Mouse (Mus musculus): ENCODE data around the gene Acat1.

Acat1 gene

DNA sequence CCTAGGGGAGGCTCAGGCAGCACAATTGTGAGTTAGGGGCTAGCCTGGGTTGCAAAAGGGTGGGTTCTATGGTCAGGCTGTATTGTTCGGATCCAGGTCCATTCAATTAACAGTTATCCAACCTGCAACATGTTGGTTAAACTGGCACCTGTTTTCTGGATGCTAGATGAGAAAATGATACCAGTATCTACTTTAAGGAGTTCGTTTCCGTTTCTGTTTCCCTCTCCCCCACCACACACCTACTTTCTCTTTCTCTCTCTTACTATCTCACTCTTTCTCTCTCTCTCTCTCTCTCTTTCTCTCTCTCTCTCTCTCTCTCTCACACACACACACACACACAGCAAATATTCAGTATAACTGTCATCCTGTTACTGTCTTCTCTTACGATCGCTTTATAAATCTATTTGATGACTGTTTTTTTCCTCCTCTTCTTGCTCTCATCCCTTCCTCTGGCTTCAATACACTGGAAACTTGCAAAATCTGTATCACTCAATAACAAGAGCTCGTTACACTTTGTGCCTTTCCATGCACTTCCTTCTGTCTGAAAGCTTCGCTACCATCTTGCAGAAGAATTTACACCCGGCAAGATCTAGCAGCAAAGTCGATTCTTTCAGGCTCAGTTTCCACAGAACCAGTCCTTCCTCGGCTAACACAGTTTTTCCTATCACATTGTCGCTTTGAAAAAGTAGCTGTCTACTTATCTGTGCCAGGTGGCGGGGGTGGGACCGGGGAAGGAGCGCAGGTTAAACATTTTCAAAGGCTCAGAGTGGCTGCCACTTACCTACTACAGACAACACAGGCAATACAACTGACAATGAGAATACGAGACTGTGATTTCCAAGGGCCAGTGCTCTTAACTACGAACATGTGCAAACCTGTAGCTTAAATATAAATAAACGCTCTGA, 74.5 kb downstream of the Acat1 start:
- no peak for DNase-seq (ENCODE audit: low spot score in 2 of 2)
